Mouse (Mus musculus) stomach, embryonic 14.5 days (tissue): ENCODE results near the gene Cdc42bpb. TPM values are rescaled to one million over a fixed set of nuclear protein-coding genes. Genes with fewer than 3 reads are reported as not detected.

Experiments used
- ATAC-seq: fragments of 200-750 bp; cut with Nextera tagmentation; 2 replicates; pipeline ENCODE4 v1.8.0; 2017; ENCODE audit warnings: low read depth, moderate TSS enrichment; ENCODE audit not compliant: insufficient number of reproducible peaks, insufficient read depth, low FRiP score
- H3K27ac ChIP-seq: fragments of 300-500 bp; sonication (generic); 2 replicates; pipeline ENCODE4 v1.5.1; 2014; ENCODE audit warnings: mild to moderate bottlenecking, low read length, moderate library complexity, mixed read lengths
- H3K27me3 ChIP-seq: fragments of 300-500 bp; sonication (generic); 2 replicates; pipeline ENCODE4 v1.6.1; 2014; ENCODE audit warnings: low read length, control low read depth, mixed read lengths; ENCODE audit not compliant: control insufficient read depth, insufficient read depth
- H3K36me3 ChIP-seq: fragments of 300-500 bp; sonication (generic); 2 replicates; pipeline ENCODE4 v1.6.1; 2014; ENCODE audit warnings: mild to moderate bottlenecking, control low read depth, low read length, moderate library complexity, mixed read lengths; ENCODE audit not compliant: control insufficient read depth, insufficient read depth
- H3K4me1 ChIP-seq: fragments of 300-500 bp; sonication (generic); 2 replicates; pipeline ENCODE4 v1.6.1; 2014; ENCODE audit warnings: low read length, control low read depth, mixed read lengths; ENCODE audit not compliant: control insufficient read depth, insufficient read depth
- H3K4me2 ChIP-seq: fragments of 300-500 bp; sonication (generic); replicated peaks from 2 replicates; pipeline ENCODE4 v1.6.1; 2014; ENCODE audit warnings: low read depth, low read length, control low read depth
- H3K4me3 ChIP-seq: fragments of 300-500 bp; sonication (generic); 2 replicates; pipeline ENCODE4 v1.5.1; 2014; ENCODE audit warnings: low read depth, low read length, control low read depth
- H3K9ac ChIP-seq: fragments of 300-500 bp; sonication (generic); replicated peaks from 2 replicates; pipeline ENCODE4 v1.6.1; 2014; ENCODE audit warnings: low read depth, mild to moderate bottlenecking, control low read depth, low read length, moderate library complexity, mixed read lengths
- H3K9me3 ChIP-seq: fragments of 300-500 bp; sonication (generic); 2 replicates; pipeline ENCODE4 v1.6.1; 2016; ENCODE audit warnings: low read depth, low read length, control low read depth; ENCODE audit not compliant: control insufficient read depth
- WGBS: fragments of 180-500 bp; shearing (Covaris S2); extraction: QIAGEN DNeasy Blood & Tissue Kit; methylation state at CpG from one replicate; pipeline ENCODE4 v1.1.7; 2014; 5-methylcytosine and 5-hydroxymethylcytosine counted together
- polyA plus RNA-seq: library from polyadenylated mRNA; unstranded; fragments of >200 nt; fragmentation: Nextera tagmentation; extraction: Ambion mirVana; gene quantifications from 2 replicates; pipeline ENCODE4 v1.2.1, GENCODE M21; 2014

The Cdc42bpb gene
- polyA plus RNA-seq, 1 experiment from 2014 or later, result 44.1 TPM

DNA sequence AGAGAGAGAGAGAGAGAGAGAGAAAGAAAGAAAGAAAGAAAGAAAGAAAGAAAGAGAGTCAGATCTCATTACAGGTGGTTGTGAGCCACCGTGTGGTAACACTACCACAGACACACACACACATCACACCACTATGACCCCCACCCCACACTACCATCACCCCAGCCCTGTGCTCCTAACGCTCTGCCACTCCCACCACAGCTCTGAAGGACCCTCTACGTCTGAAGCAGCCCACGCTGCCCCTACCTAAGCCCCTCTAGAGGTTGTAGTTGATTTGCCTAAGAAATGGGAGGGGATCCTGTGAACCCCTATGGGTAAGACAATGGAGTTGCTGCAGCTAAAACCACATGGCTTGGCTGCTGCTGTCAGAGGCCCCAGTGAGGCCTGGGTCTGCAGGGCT is 93.9 kb downstream of the Cdc42bpb start:
- 0 out of 2 replicates have a peak, but pooled peaks cover 8% of the 10 kb centered on the region for H3K4me1 ChIP-seq
- no peak for ATAC-seq
- 77% methylated on average over 4 of the region's 4 CpGs for WGBS
- no peaks in the 10 kb centered on the region for H3K9me3 ChIP-seq
- no peak overlapping the region for H3K27ac ChIP-seq
- no peaks in the 10 kb centered on the region for H3K27me3 ChIP-seq
- no peak overlapping the region for H3K9ac ChIP-seq
- no peaks in the 10 kb centered on the region for H3K36me3 ChIP-seq
- H3K4me2 ChIP-seq, result no peak overlapping the region
- H3K4me3 ChIP-seq, result no peak overlapping the region

- Histone ChIP-seq H3K36me3 (no peaks in the 10 kb centered on the region), H3K4me2 (no peak overlapping the region), H3K4me1 (peaks cover 17% of the 10 kb centered on the region), H3K27me3 (peaks cover 55% of the 10 kb centered on the region), H3K4me3 (no peak overlapping the region), H3K27ac (no peak overlapping the region), H3K9me3 (no peaks in the 10 kb centered on the region), H3K9ac (no peak overlapping the region)
- 47% methylated on average over 6 of the region's 6 CpGs for WGBS
- no peak for ATAC-seq
Measured at GRCm38 (mm10) chr12:111276371-111276770, 101.1 kb downstream of the Cdc42bpb start.

- Histone ChIP-seq H3K4me1 (peaks cover 23% of the 10 kb centered on the region), H3K4me2 (peak overlapping the region; percentile 82), H3K36me3 (no peaks in the 10 kb centered on the region), H3K27me3 (peaks cover 65% of the 10 kb centered on the region), H3K4me3 (peak overlapping the region; percentile 32), H3K9ac (no peak overlapping the region), H3K27ac (no peak overlapping the region), H3K9me3 (no peaks in the 10 kb centered on the region)
- ATAC-seq, result peak; percentile 38; the same call in 1 of the 2 replicates
- under 1% methylated on average over 56 of the region's 58 CpGs for WGBS
Measured at GRCm38 (mm10) chr12:111275150-111275841, 102.2 kb downstream of the Cdc42bpb start.

DNA sequence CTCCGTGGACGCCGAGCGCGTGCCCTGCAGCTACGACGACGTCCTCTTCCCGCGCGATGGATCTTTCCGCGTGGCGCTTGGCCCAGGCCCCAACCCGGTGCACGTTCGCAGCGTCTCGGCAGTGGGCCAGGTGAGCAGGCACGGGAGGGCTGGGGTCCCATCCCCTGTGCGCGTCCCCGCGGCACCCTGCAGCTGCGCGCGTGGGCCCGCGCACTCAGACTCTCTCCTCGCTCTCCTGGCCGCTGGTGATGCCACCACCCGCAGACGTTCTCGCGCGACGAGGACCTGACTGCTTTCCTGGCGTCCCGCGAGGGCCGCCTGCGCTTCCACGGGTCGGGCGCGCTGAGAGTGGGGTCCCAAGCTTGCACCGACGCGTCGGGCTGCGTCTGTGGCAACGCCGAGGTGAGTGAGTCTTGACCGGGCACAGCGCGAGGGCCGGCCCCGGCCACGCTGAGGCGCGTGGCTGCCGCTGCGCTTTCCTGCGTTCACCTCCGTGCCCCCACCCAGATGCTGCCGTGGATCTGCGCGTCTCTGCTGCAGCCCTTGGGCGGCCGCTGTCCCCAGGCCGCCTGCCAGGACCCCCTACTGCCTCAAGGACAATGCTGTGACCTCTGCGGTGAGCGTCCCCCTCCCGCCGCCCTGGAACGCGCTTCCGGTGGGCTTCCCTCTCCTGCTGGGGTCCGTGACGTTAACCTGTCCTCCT is 102.9 kb downstream of the Cdc42bpb start:
- peak overlapping the region; percentile 82 for H3K4me2 ChIP-seq
- peak overlapping the region; percentile 32 for H3K4me3 ChIP-seq
- no peaks in the 10 kb centered on the region for H3K9me3 ChIP-seq
- peaks cover 72% of the 10 kb centered on the region for H3K27me3 ChIP-seq
- H3K9ac ChIP-seq, result 0 out of 2 replicates have a peak overlapping the region, but pooled peaks have one; percentile 18
- no peaks in the 10 kb centered on the region for H3K36me3 ChIP-seq
- peaks cover 23% of the 10 kb centered on the region for H3K4me1 ChIP-seq
- no peak for ATAC-seq
- 2% methylated on average over 80 of the region's 80 CpGs for WGBS
- no peak overlapping the region for H3K27ac ChIP-seq

- no peak overlapping the region for H3K27ac ChIP-seq
Measured at GRCm38 (mm10) chr12:111274006-111274405, 103.5 kb downstream of the Cdc42bpb start.

GRCm38 (mm10) chr12:111272420-111272819 is 105.1 kb downstream of the Cdc42bpb start:
- Histone ChIP-seq H3K27me3 (peaks cover 72% of the 10 kb centered on the region), H3K4me3 (no peak overlapping the region), H3K27ac (no peak overlapping the region), H3K36me3 (no peaks in the 10 kb centered on the region), H3K4me1 (peaks cover 23% of the 10 kb centered on the region), H3K9me3 (no peaks in the 10 kb centered on the region), H3K9ac (no peak overlapping the region), H3K4me2 (no peak overlapping the region)
- ATAC-seq, result no peak
- WGBS, result 21% methylated on average over 12 of the region's 12 CpGs

More at GRCm38 (mm10) chr12:111274006-111274405, 103.5 kb downstream of the Cdc42bpb start:
- Histone ChIP-seq H3K9ac (0 out of 2 replicates have a peak overlapping the region, but pooled peaks have one; percentile 18), H3K4me2 (peak overlapping the region; percentile 82), H3K9me3 (no peaks in the 10 kb centered on the region), H3K4me1 (peaks cover 23% of the 10 kb centered on the region), H3K36me3 (no peaks in the 10 kb centered on the region), H3K4me3 (peak overlapping the region; percentile 32), H3K27me3 (peaks cover 72% of the 10 kb centered on the region)
- 2% methylated on average over 28 of the region's 28 CpGs for WGBS
- ATAC-seq, result no peak

GRCm38 (mm10) chr12:111271966-111272365 is 105.6 kb downstream of the Cdc42bpb start:
- H3K9me3 ChIP-seq, result no peaks in the 10 kb centered on the region
- no peaks in the 10 kb centered on the region for H3K36me3 ChIP-seq
- 0 out of 2 replicates have a peak overlapping the region, but pooled peaks have one; percentile 11 for H3K4me3 ChIP-seq
- no peak overlapping the region for H3K27ac ChIP-seq
- peaks cover 69% of the 10 kb centered on the region for H3K27me3 ChIP-seq
- 15% methylated on average over 8 of the region's 8 CpGs for WGBS
- no peak for ATAC-seq
- 0 out of 2 replicates have a peak overlapping the region, but pooled peaks have one; percentile 16 for H3K4me2 ChIP-seq
- peaks cover 23% of the 10 kb centered on the region for H3K4me1 ChIP-seq
- H3K9ac ChIP-seq, result no peak overlapping the region

DNA sequence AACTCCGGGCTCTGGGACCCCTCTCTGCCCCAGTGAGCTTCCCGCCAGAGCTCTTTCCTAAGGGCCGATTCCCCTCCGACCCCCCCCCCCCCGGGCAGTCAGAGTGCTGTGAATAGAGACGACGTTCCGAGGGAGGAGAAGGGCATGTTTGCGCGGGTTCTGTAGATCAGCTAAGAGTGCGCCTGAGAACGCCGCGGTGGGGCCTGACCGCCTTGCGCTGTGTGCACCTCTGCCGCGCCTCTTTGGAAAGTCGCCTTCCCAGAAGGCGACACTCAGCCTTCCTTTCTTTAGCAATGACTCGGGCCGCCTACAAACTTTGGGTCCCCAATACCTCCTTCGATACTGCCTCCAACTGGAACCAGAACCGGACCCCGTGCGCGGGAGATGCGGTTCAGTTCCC is 106.1 kb downstream of the Cdc42bpb start:
- 6% methylated on average over 25 of the region's 28 CpGs for WGBS
- Histone ChIP-seq H3K27me3 (peaks cover 64% of the 10 kb centered on the region), H3K4me3 (peak overlapping the region; percentile 11; the same call in 1 of the 2 replicates), H3K4me2 (peak overlapping the region; percentile 29), H3K9me3 (no peaks in the 10 kb centered on the region), H3K9ac (no peak overlapping the region), H3K4me1 (peaks cover 23% of the 10 kb centered on the region), H3K36me3 (no peaks in the 10 kb centered on the region), H3K27ac (no peak overlapping the region)
- ATAC-seq, result no peak
